Mouse (Mus musculus) kidney, postnatal 25 days (tissue): ENCODE measurements at regions not wholly inside any gene's neighbourhood (a gene's known extent, or its start where the extent isn't known, plus 50 kb on each side); places are given as distances from the start of the nearest gene placed in this dataset.

Experiments
- DNase-seq, 2 experiments: peaks; one replicate each; pipeline ENCODE4 v3.0.0; 2021; ENCODE audit warnings: mixed read lengths in 2 of 2

GRCm38 (mm10) chr8:46413349-46414024 is 57.4 kb upstream of the Acsl1 start:
- DNase-seq: no peak

- DNase-seq: peak in 1 of 2 experiments; percentile 53
Observed at GRCm38 (mm10) chr8:46414874-46415273, 56.0 kb upstream of the Acsl1 start.

- no peak for DNase-seq
Observed at GRCm38 (mm10) chr8:46419402-46419801, 51.4 kb upstream of the Acsl1 start.

- DNase-seq: no peak
Observed at GRCm38 (mm10) chr8:46420476-46420875, 50.4 kb upstream of the Acsl1 start.
